In genomic region chr5:53572496-53572895, GRCm38 (mm10) we compare ENCODE assay signal across 20 mouse cellular contexts.
DNase-seq lines count a peak whose midpoint lies in the region; ATAC-seq and TF ChIP-seq lines count a peak whose summit lies in the region.
"Had no signal": no experiment of that assay in that cellular context is flagged by ENCODE, and none has a peak within 500 bp of the region (broad histone marks: within the 10 kb centered on the region; RNA-seq: fewer than 3 reads in every experiment).

No protein-coding gene starts in this region.

- no peak overlapping the region for H3K4me3 ChIP-seq in gastrocnemius, adult 2 months
- no peak overlapping the region for H3K4me3 ChIP-seq in embryonic facial prominence, embryonic 10.5 days
- H3K4me3 ChIP-seq: embryonic facial prominence, embryonic 12.5 days; forebrain, embryonic 15.5 days; heart, embryonic 10.5 days; hindbrain, embryonic 13.5 days had no signal

- intact Hi-C loops in gastrocnemius, adult 2 months (cut with DNase I): no loop called here

- H3K9me3 ChIP-seq in embryonic facial prominence, embryonic 10.5 days: no peaks in the 10 kb centered on the region
- H3K9me3 ChIP-seq: embryonic facial prominence, embryonic 12.5 days; forebrain, embryonic 15.5 days; heart, embryonic 10.5 days; hindbrain, embryonic 13.5 days had no signal

- no peak overlapping the region for H3K27ac ChIP-seq in gastrocnemius, adult 2 months
- no peak overlapping the region for H3K27ac ChIP-seq in embryonic facial prominence, embryonic 10.5 days (replicated peaks)
- H3K27ac ChIP-seq: embryonic facial prominence, embryonic 12.5 days; forebrain, embryonic 15.5 days; heart, embryonic 10.5 days; hindbrain, embryonic 13.5 days; hindbrain, postnatal 0 days had no signal

- peak; percentile 8 to 16 for DNase-seq in spleen, postnatal 36 days (ENCODE audit: low spot score in 2 of 2)
- no peak for DNase-seq in spleen, postnatal 14 days (ENCODE audit: low spot score in 2 of 2)
- DNase-seq in cerebellum, adult 9-10 months: no peak
- DNase-seq in gastrocnemius, adult 2 months: no peak
- DNase-seq in embryonic facial prominence, embryonic 10.5 days (ENCODE audit: low spot score): no peak
- DNase-seq: adrenal gland, postnatal 10 days; cerebellum, adult 11-12 months; cerebellum, adult 9-11 months; embryo, embryonic 11 days; gastrocnemius, postnatal 14 days; heart, adult 11 months; heart, postnatal 10 days had no signal

- no peaks in the 10 kb centered on the region for H3K36me3 ChIP-seq in embryonic facial prominence, embryonic 10.5 days (replicated peaks)
- H3K36me3 ChIP-seq: embryonic facial prominence, embryonic 12.5 days; forebrain, embryonic 15.5 days; heart, embryonic 10.5 days; hindbrain, embryonic 13.5 days had no signal

- H3K4me1 ChIP-seq in embryonic facial prominence, embryonic 10.5 days: no peaks in the 10 kb centered on the region
- H3K4me1 ChIP-seq: embryonic facial prominence, embryonic 12.5 days; forebrain, embryonic 15.5 days; heart, embryonic 10.5 days; hindbrain, embryonic 13.5 days had no signal

- peak; percentile 87 for ATAC-seq in granulocyte monocyte progenitor cell, adult 5-6 weeks (replicated peaks; ENCODE audit: poor library complexity, severe bottlenecking)
- ATAC-seq in megakaryocyte progenitor cell, adult 5-6 weeks (replicated peaks; ENCODE audit: poor library complexity): peak; percentile 75
- ATAC-seq: forebrain, embryonic 15.5 days; hindbrain, postnatal 0 days; intestine, embryonic 16.5 days had no signal

- H3K27me3 ChIP-seq in embryonic facial prominence, embryonic 10.5 days (replicated peaks; ENCODE audit: low read depth, poor library complexity, severe bottlenecking): no peaks in the 10 kb centered on the region
- H3K27me3 ChIP-seq: embryonic facial prominence, embryonic 12.5 days; forebrain, embryonic 15.5 days; hindbrain, embryonic 13.5 days had no signal

- no peak for TF ChIP-seq CTCF in gastrocnemius, adult 2 months (IDR thresholded peaks at IDR 0.05)

- 81% methylated on average over 5 of the region's 5 CpGs for WGBS in embryonic facial prominence, embryonic 10.5 days

Comparison
In these comparisons a context has a peak if more than half of its experiments do, and no peak if none do; other contexts are left out.
1. DNase-seq: peak in spleen, postnatal 36 days (2 of 2); none in spleen, postnatal 14 days (0 of 2), cerebellum, adult 9-10 months (single experiment), gastrocnemius, adult 2 months (single experiment) and embryonic facial prominence, embryonic 10.5 days (single experiment).